Mouse (Mus musculus) adrenal gland, adult 8-10 months (tissue): Measurements from ENCODE around the gene Maff. TPM values are rescaled to one million over a fixed set of nuclear protein-coding genes. Genes with fewer than 3 reads are reported as not detected.
A peak's percentile ranks its signal among the peaks of the same experiment; 100 is the strongest.

Experiments used
- DNase-seq: peaks from one replicate; pipeline ENCODE4 v3.0.0; 2022
- total RNA-seq, 4 experiments: library from RNA; stranded (reverse); gene quantifications; 2 replicates each; pipeline ENCODE4 v1.2.4; 2022

The Maff gene
- 1 to 10 TPM; 5.2 to 6.7 (median 6.1) TPM for total RNA-seq

- no peak for DNase-seq
Observed at GRCm38 (mm10) chr15:79346051-79346793, at the start of gene Maff. Gene Maff (plus strand): TSS chr15:79346621.

GRCm38 (mm10) chr15:79298553-79298952 lies 47.9 kb upstream of the Maff start:
- DNase-seq, result no peak

GRCm38 (mm10) chr15:79299563-79300155 lies 46.8 kb upstream of the Maff start:
- no peak for DNase-seq

GRCm38 (mm10) chr15:79303725-79304124 lies 42.7 kb upstream of the Maff start:
- no peak for DNase-seq

GRCm38 (mm10) chr15:79304832-79305231 lies 41.6 kb upstream of the Maff start:
- no peak for DNase-seq

- no peak for DNase-seq
Observed at GRCm38 (mm10) chr15:79306043-79306637, 40.3 kb upstream of the Maff start.

- no peak for DNase-seq
Observed at GRCm38 (mm10) chr15:79307861-79308260, 38.6 kb upstream of the Maff start.

GRCm38 (mm10) chr15:79313848-79314369 lies 32.5 kb upstream of the Maff start:
- DNase-seq, result no peak

GRCm38 (mm10) chr15:79321733-79322190 lies 24.7 kb upstream of the Maff start:
- DNase-seq, result no peak

- no peak for DNase-seq
Observed at GRCm38 (mm10) chr15:79322281-79322990, 24.0 kb upstream of the Maff start.

GRCm38 (mm10) chr15:79322991-79323790 lies 23.2 kb upstream of the Maff start:
- DNase-seq, result peak; percentile 80

- DNase-seq, result no peak
Observed at GRCm38 (mm10) chr15:79323791-79324155, 22.6 kb upstream of the Maff start.

GRCm38 (mm10) chr15:79324373-79324772 lies 22.0 kb upstream of the Maff start:
- no peak for DNase-seq

GRCm38 (mm10) chr15:79325742-79326141 lies 20.7 kb upstream of the Maff start:
- no peak for DNase-seq

- no peak for DNase-seq
Observed at GRCm38 (mm10) chr15:79326264-79326663, 20.2 kb upstream of the Maff start.

- no peak for DNase-seq
Observed at GRCm38 (mm10) chr15:79326971-79327961, 19.2 kb upstream of the Maff start.

GRCm38 (mm10) chr15:79328058-79328938 lies 18.1 kb upstream of the Maff start, which contains the start of gene Pla2g6:
Gene Pla2g6 (minus strand): TSS chr15:79328390.
- peak; percentile 100 for DNase-seq

- no peak for DNase-seq
Observed at GRCm38 (mm10) chr15:79328939-79329275, 17.5 kb upstream of the Maff start.

GRCm38 (mm10) chr15:79329346-79329978 lies 17.0 kb upstream of the Maff start:
- DNase-seq, result no peak
